Mouse (Mus musculus) c-Kit-positive CD71-negative TER-119-negative erythroid progenitor cells, embryonic 14.5 days (primary cell): ENCODE results near the gene Anxa2.

ENCODE experiments used
- DNase-seq: peaks from one replicate; pipeline ENCODE4 v3.0.0-alpha.2; 2013; ENCODE audit warnings: low read depth

The Anxa2 gene

DNA sequence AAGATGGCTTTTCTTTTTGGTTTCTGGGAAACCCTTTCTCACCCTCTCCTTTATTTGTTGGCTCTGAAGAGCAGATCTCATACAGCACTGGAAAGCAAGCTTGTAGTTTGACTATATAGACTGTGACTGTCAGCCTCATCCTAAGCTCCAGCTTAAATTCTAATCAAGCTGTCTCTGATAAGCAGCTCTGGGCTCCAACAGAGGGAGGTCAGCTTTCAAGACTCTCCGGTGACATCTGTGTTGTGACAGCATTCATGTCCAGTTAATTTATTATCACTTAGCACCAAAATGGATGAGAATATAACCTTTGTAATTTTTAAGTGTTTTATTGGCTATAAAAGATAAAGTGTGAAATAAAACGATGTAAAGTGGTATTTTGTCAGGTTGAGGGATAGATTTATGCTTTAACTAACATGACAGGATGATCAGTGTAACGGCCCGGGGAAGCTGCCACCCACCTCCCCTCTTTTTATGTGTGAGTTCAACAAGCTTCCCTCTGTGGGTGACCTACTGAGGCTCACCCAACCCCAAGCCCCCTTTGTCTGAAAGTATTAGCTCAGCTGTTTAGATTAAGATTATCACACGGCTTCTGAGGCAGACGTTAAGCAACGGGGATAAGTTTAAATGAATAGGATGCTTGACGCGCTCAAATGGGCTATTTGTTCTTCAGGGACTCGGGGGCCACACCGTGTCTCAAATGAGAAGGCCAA, 58.6 kb downstream of the Anxa2 start:
- no peak for DNase-seq

DNA sequence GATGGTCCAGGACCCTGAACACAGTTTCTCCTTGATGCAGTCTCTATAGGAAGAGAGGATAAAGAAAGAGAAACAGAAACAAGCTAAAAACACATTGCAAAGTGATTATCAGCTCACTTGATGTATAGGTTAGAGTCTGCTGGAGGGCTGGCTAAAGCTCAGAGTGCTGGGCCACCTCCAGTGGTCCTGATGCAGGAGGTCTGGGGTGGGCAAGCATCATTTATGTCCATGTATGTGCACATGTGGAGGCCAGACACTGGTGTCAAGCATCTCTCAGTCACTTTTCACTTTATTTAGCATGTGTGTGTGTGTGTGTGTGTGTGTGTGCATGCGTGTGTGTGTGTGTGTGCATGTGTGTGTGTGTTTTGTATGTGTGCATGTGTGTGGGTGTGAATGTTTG, 59.3 kb downstream of the Anxa2 start:
- DNase-seq: no peak

DNA sequence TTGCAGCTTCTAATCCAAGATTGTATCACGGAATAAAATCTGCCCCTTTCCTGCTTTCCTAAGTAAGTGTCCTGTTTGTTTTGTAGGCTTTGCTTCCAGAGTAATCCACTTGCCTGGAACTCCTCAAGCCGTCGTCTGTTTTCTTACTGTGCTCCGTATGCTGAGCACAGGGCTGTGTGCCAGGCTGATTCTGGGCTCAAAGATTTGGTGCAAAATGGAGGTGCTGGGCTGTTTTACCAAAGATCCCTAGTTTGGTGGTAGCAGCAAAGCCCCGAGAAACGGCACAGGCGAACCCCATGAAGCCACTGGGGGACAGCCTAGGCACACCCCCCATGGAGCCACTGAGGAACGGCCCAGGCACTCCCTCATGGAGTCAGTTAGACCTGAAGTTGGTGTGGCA, 60.8 kb downstream of the Anxa2 start:
- DNase-seq: no peak

DNA sequence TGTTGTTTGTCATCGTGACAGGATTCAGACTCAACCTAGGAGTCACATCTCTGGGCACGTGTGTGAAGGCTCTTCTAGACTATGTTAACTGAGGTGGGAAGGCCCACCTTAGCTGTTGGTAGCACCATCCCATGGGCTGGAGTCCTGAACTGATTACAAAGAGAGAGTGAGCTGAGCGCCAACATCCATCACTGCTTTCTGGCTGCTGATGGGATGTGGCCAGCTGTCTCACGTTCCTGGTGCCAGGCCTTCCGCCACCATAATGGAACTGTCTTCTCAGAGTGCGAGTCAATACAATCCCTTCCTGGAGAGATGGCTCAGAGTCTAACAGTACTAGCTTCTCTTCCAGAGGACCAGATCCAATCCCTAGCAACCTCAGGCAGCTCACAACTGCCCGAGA, 62.0 kb downstream of the Anxa2 start:
- DNase-seq: no peak

DNA sequence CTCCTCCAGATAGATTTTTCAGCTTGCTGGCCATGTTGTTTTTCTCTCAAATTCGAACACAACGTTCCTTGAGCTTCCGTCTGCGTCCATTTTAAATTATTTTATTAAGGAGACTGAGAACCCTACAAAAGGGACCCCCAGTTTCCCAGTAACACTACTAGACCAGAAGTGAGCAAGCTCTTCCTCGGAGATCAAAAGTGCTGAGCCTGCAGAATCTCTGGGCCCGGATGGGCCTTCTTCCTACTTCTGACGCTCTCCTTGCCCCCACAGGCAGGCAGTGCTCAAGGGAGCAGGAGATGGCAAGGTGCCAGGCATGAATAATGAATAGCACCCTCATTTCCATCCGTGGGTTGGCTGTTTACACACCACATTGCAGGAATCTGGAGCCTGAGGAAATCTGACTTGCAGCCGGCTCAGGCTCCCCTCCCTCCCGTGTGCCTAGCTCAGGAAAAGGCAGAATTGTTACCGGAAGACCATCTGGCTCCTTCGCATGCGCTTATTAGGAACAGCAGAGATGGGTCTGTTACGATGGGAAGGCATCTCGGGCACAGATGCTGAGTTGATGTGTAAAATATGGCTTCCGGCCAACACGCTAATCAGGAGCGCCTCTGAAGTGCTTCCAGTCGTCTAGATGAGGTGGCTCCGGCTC, 64.1 kb downstream of the Anxa2 start:
- no peak for DNase-seq
